Mouse (Mus musculus) C2C12 (cell line): ENCODE measurements around the gene Socs3. TPM values are rescaled to one million over a fixed set of nuclear protein-coding genes. Genes with fewer than 3 reads are reported as not detected.
A peak's percentile ranks its signal among the peaks of the same experiment; 100 is the strongest.

ENCODE experiments used
- H3K27me3 ChIP-seq: one replicate; pipeline ENCODE4 v1.6.1; 2011; ENCODE audit not compliant: control insufficient read depth, insufficient read depth, insufficient read length
- H3K36me3 ChIP-seq: one replicate; pipeline ENCODE4 v1.6.1; 2011; ENCODE audit not compliant: control insufficient read depth, insufficient read depth
- H3K4me3 ChIP-seq: one replicate; pipeline ENCODE4 v1.5.1; 2011; ENCODE audit warnings: mild to moderate bottlenecking, control low read depth; ENCODE audit not compliant: poor library complexity, insufficient read depth, severe bottlenecking
- H3K79me2 ChIP-seq: one replicate; pipeline ENCODE4 v1.6.1; 2011; ENCODE audit not compliant: control insufficient read depth, insufficient read depth
- H3K79me3 ChIP-seq: one replicate; pipeline ENCODE4 v1.6.1; 2011; ENCODE audit warnings: low read depth, control low read depth
- H3ac ChIP-seq: one replicate; pipeline ENCODE3; 2011; ENCODE audit warnings: low read depth; ENCODE audit not compliant: control insufficient read depth, insufficient read length
- CEBPB ChIP-seq: IDR thresholded peaks from one replicate; pipeline ENCODE4 v1.6.1; 2011; ENCODE audit warnings: low read depth, mild to moderate bottlenecking, control low read depth, moderate library complexity
- CTCF ChIP-seq: IDR thresholded peaks from one replicate; pipeline ENCODE4 v1.5.1; 2011; ENCODE audit not compliant: control insufficient read depth, insufficient read depth, insufficient read length
- FOSL1 ChIP-seq: IDR thresholded peaks from one replicate; pipeline ENCODE4 v1.8.0; 2011; ENCODE audit warnings: mild to moderate bottlenecking, low read length; ENCODE audit not compliant: poor library complexity, insufficient read depth, severe bottlenecking
- MAX ChIP-seq: IDR thresholded peaks from one replicate; pipeline ENCODE4 v1.6.1; 2011; ENCODE audit warnings: mild to moderate bottlenecking, control low read depth
- MYOD1 ChIP-seq: IDR thresholded peaks from one replicate; pipeline ENCODE4 v1.6.1; 2011; ENCODE audit warnings: low read depth; ENCODE audit not compliant: control insufficient read depth, insufficient read length
- MYOG ChIP-seq: IDR thresholded peaks from one replicate; pipeline ENCODE4 v1.6.1; 2011; ENCODE audit not compliant: control insufficient read depth, insufficient read length; ENCODE audit errors: extremely low read depth
- USF1 ChIP-seq: IDR thresholded peaks from one replicate; pipeline ENCODE4 v1.6.1; 2011; ENCODE audit warnings: low read depth, mild to moderate bottlenecking, control low read depth, moderate library complexity
- polyA plus RNA-seq: library from polyadenylated mRNA; unstranded; fragments of >200 nt; fragmentation: generic; extraction: Trizol; gene quantifications from one replicate; pipeline ENCODE4 v1.2.1, GENCODE M21; 2012; ENCODE audit warnings: missing spikeins

The Socs3 gene
- polyA plus RNA-seq, 1 experiment = 12.5 TPM

GRCm38 (mm10) chr11:117931576-117931975, 38.3 kb downstream of the Socs3 start:
- Histone ChIP-seq H3K36me3 (no peaks in the 10 kb centered on the region), H3K79me3 (no peaks in the 10 kb centered on the region), H3ac (no peak overlapping the region), H3K79me2 (no peaks in the 10 kb centered on the region), H3K4me3 (no peak overlapping the region), H3K27me3 (no peaks in the 10 kb centered on the region)
- TF ChIP-seq MYOD1 = no peak
- no peak for TF ChIP-seq CEBPB
- no peak for TF ChIP-seq MYOG
- no peak for TF ChIP-seq CTCF
- TF ChIP-seq FOSL1 = no peak
- TF ChIP-seq MAX = no peak
- TF ChIP-seq USF1 = no peak

GRCm38 (mm10) chr11:117930781-117931338, 39.0 kb downstream of the Socs3 start:
- H3K79me2 ChIP-seq = no peaks in the 10 kb centered on the region
- H3K4me3 ChIP-seq = no peak overlapping the region

GRCm38 (mm10) chr11:117925541-117925940, 44.3 kb downstream of the Socs3 start:
- no peak for TF ChIP-seq FOSL1
- TF ChIP-seq MYOD1 = no peak
- H3ac ChIP-seq = no peak overlapping the region
- H3K79me2 ChIP-seq = no peaks in the 10 kb centered on the region
- H3K4me3 ChIP-seq = no peak overlapping the region
- H3K27me3 ChIP-seq = no peaks in the 10 kb centered on the region
- no peaks in the 10 kb centered on the region for H3K79me3 ChIP-seq
- H3K36me3 ChIP-seq = no peaks in the 10 kb centered on the region

More at GRCm38 (mm10) chr11:117930781-117931338, 39.0 kb downstream of the Socs3 start:
- TF ChIP-seq MYOD1 (peak; percentile 71), FOSL1 (no peak)
- H3K27me3 ChIP-seq = no peaks in the 10 kb centered on the region
- peak overlapping the region; percentile 40 for H3ac ChIP-seq
- no peaks in the 10 kb centered on the region for H3K36me3 ChIP-seq
- no peaks in the 10 kb centered on the region for H3K79me3 ChIP-seq

GRCm38 (mm10) chr11:117924466-117924865, 45.4 kb downstream of the Socs3 start:
- TF ChIP-seq MYOD1 (no peak), USF1 (no peak), FOSL1 (no peak), CEBPB (no peak), MYOG (no peak), CTCF (no peak), MAX (no peak)
- no peaks in the 10 kb centered on the region for H3K79me3 ChIP-seq
- no peak overlapping the region for H3ac ChIP-seq
- H3K27me3 ChIP-seq = no peaks in the 10 kb centered on the region
- no peak overlapping the region for H3K4me3 ChIP-seq
- H3K79me2 ChIP-seq = no peaks in the 10 kb centered on the region
- H3K36me3 ChIP-seq = no peaks in the 10 kb centered on the region

- Histone ChIP-seq H3K79me2 (no peaks in the 10 kb centered on the region), H3K27me3 (no peaks in the 10 kb centered on the region), H3ac (no peak overlapping the region), H3K79me3 (no peaks in the 10 kb centered on the region), H3K4me3 (no peak overlapping the region), H3K36me3 (no peaks in the 10 kb centered on the region)
- TF ChIP-seq MYOD1 (peak; percentile 50), MAX (no peak)
Measured at GRCm38 (mm10) chr11:117923279-117923678, 46.6 kb downstream of the Socs3 start.

- H3K79me2 ChIP-seq = no peaks in the 10 kb centered on the region
- TF ChIP-seq MAX = no peak
- no peak for TF ChIP-seq MYOG
- no peak for TF ChIP-seq MYOD1
- TF ChIP-seq USF1 = no peak
- TF ChIP-seq FOSL1 = no peak
- no peak for TF ChIP-seq CEBPB
- no peak for TF ChIP-seq CTCF
- H3K27me3 ChIP-seq = no peaks in the 10 kb centered on the region
- no peaks in the 10 kb centered on the region for H3K36me3 ChIP-seq
- no peaks in the 10 kb centered on the region for H3K79me3 ChIP-seq
- no peak overlapping the region for H3K4me3 ChIP-seq
- H3ac ChIP-seq = no peak overlapping the region
Measured at GRCm38 (mm10) chr11:117919211-117919610, 50.6 kb downstream of the Socs3 start.
